Mouse (Mus musculus) thymus, adult 2 months (tissue): ENCODE measurements around the gene Egln1.

Experiments used
- CTCF ChIP-seq: fragments of 200-500 bp; IDR thresholded peaks from 2 replicates; pipeline ENCODE4 v1.5.1; 2012; ENCODE audit warnings: mild to moderate bottlenecking, control low read depth, low read length, moderate library complexity, borderline replicate concordance; ENCODE audit not compliant: control insufficient read depth, poor library complexity, insufficient read depth; ENCODE audit errors: extremely low read depth
- POLR2A ChIP-seq: fragments of 200-500 bp; IDR thresholded peaks from 2 replicates; pipeline ENCODE4 v1.6.1; 2012; ENCODE audit warnings: mild to moderate bottlenecking, low read length, control low read depth, moderate library complexity; ENCODE audit not compliant: control insufficient read depth, poor library complexity, insufficient read depth; ENCODE audit errors: extremely low read depth

DNA sequence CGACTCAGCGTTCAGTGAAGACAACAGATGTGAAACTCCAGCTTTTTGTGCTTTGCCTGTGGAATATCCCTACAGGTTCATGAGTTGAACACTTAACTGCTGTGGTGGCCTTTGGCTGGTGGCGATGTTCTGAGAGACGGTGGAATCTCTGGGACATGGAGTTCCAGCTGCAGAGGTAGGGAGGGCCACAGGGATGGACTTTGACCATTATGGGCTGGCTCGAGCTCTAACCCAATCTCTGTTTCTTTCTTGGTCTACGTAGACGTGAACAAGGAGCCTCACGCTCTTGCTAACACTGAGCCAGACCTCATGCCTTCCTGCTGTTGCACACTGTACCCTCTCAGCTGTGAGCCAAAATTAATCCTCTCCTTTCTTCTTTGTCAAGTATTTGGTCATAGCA, 15.8 kb upstream of the Egln1 start:
- TF ChIP-seq CTCF (no peak), POLR2A (no peak)
